Mouse (Mus musculus) thymus, postnatal 25 days (tissue): ENCODE data around the gene Hoxb5.

ENCODE experiments used
- DNase-seq: peaks from one replicate; pipeline ENCODE4 v3.0.0; 2022

Gene Hoxb5

GRCm38 (mm10) chr11:96342576-96342930 lies 39.4 kb downstream of the Hoxb5 start:
- no peak for DNase-seq

- DNase-seq: no peak
These were observed 40.1 kb downstream of the Hoxb5 start for GRCm38 (mm10) chr11:96343206-96343745.

GRCm38 (mm10) chr11:96344061-96344877 lies 41.1 kb downstream of the Hoxb5 start:
- no peak for DNase-seq

- DNase-seq: no peak
These were observed 41.7 kb downstream of the Hoxb5 start for GRCm38 (mm10) chr11:96344878-96345159.

GRCm38 (mm10) chr11:96345220-96345892 lies 42.2 kb downstream of the Hoxb5 start:
- no peak for DNase-seq

- no peak for DNase-seq
These were observed 43.0 kb downstream of the Hoxb5 start for GRCm38 (mm10) chr11:96345893-96346806.

GRCm38 (mm10) chr11:96346916-96347520 lies 43.9 kb downstream of the Hoxb5 start:
- no peak for DNase-seq

GRCm38 (mm10) chr11:96347717-96348116 lies 44.6 kb downstream of the Hoxb5 start:
- DNase-seq: no peak

GRCm38 (mm10) chr11:96348141-96348928 lies 45.2 kb downstream of the Hoxb5 start:
- no peak for DNase-seq

- DNase-seq: no peak
These were observed 45.9 kb downstream of the Hoxb5 start for GRCm38 (mm10) chr11:96348988-96349387.

GRCm38 (mm10) chr11:96349491-96350340 lies 46.6 kb downstream of the Hoxb5 start:
- no peak for DNase-seq

GRCm38 (mm10) chr11:96350341-96350624 lies 47.1 kb downstream of the Hoxb5 start, which contains the start of gene Hoxb2:
TSS of gene Hoxb2 (plus strand) at chr11:96350525.
- DNase-seq: no peak

GRCm38 (mm10) chr11:96350791-96351190 lies 47.7 kb downstream of the Hoxb5 start:
- DNase-seq: no peak

GRCm38 (mm10) chr11:96351312-96351711 lies 48.2 kb downstream of the Hoxb5 start:
- DNase-seq: no peak

- DNase-seq: no peak
These were observed 48.7 kb downstream of the Hoxb5 start for GRCm38 (mm10) chr11:96351831-96352230.

- DNase-seq: no peak
These were observed 49.8 kb downstream of the Hoxb5 start for GRCm38 (mm10) chr11:96352691-96353521.

- DNase-seq: no peak
These were observed 50.3 kb downstream of the Hoxb5 start for GRCm38 (mm10) chr11:96353522-96353841.

- no peak for DNase-seq
These were observed 50.8 kb downstream of the Hoxb5 start for GRCm38 (mm10) chr11:96353939-96354338.

GRCm38 (mm10) chr11:96354376-96354775 lies 51.2 kb downstream of the Hoxb5 start:
- no peak for DNase-seq

- DNase-seq: no peak
These were observed 51.7 kb downstream of the Hoxb5 start for GRCm38 (mm10) chr11:96354801-96355311.
